Mouse (Mus musculus) lung, embryonic 14.5 days (tissue): Measurements from ENCODE around the gene Gm3402. TPM values are rescaled to one million over a fixed set of nuclear protein-coding genes. Genes with fewer than 3 reads are reported as not detected.
"Not testable (repeated sequence)": the region's sequence is repeated elsewhere in the genome, so short reads cannot be mapped to it uniquely, and the experiment has no call there.

Experiments used
- ATAC-seq: fragments of 200-750 bp; cut with Nextera tagmentation; 2 replicates; pipeline ENCODE4 v1.8.0; 2017; ENCODE audit warnings: mild to moderate bottlenecking, moderate TSS enrichment, moderate library complexity; ENCODE audit not compliant: insufficient read depth
- DNase-seq: peaks from one replicate; pipeline ENCODE4 v3.0.0-alpha.2; 2015
- H3K27ac ChIP-seq: fragments of 300-500 bp; sonication (generic); 2 replicates; pipeline ENCODE4 v1.5.1; 2014; ENCODE audit warnings: low read depth, mild to moderate bottlenecking, moderate library complexity
- H3K27me3 ChIP-seq: fragments of 300-500 bp; sonication (generic); 2 replicates; pipeline ENCODE4 v1.6.1; 2014; ENCODE audit warnings: low read length, control low read depth; ENCODE audit not compliant: insufficient read depth
- H3K36me3 ChIP-seq: fragments of 300-500 bp; sonication (generic); 2 replicates; pipeline ENCODE4 v1.6.1; 2014; ENCODE audit warnings: control low read depth; ENCODE audit not compliant: insufficient read depth
- H3K4me1 ChIP-seq: fragments of 300-500 bp; sonication (generic); 2 replicates; pipeline ENCODE4 v1.6.1; 2014; ENCODE audit warnings: antibody characterized with exemption, control low read depth; ENCODE audit not compliant: insufficient read depth
- H3K4me2 ChIP-seq: fragments of 300-500 bp; sonication (generic); 2 replicates; pipeline ENCODE4 v1.6.1; 2014; ENCODE audit warnings: mild to moderate bottlenecking
- H3K4me3 ChIP-seq: fragments of 300-500 bp; sonication (generic); 2 replicates; pipeline ENCODE4 v1.5.1; 2014; ENCODE audit warnings: low read depth, low read length
- H3K9ac ChIP-seq: fragments of 300-500 bp; sonication (generic); 2 replicates; pipeline ENCODE4 v1.6.1; 2014
- H3K9me3 ChIP-seq: fragments of 300-500 bp; sonication (generic); 2 replicates; pipeline ENCODE4 v1.6.1; 2016; ENCODE audit warnings: low read depth, low read length, control low read depth
- CTCF ChIP-seq: IDR thresholded peaks from 2 replicates; pipeline ENCODE4 v1.5.1; 2016; ENCODE audit warnings: antibody characterized with exemption, low read depth
- WGBS: fragments of 180-500 bp; shearing (Covaris S2); extraction: QIAGEN DNeasy Blood & Tissue Kit; methylation state at CpG from one replicate; pipeline ENCODE4 v1.1.7; 2014; 5-methylcytosine and 5-hydroxymethylcytosine counted together
- polyA plus RNA-seq: library from polyadenylated mRNA; unstranded; fragments of >200 nt; fragmentation: Nextera tagmentation; extraction: Ambion mirVana; gene quantifications from 2 replicates; pipeline ENCODE4 v1.2.1, GENCODE M21; 2014

The Gm3402 gene
- polyA plus RNA-seq, 1 experiment from 2014 or later: not detected

GRCm38 (mm10) chr5:146488959-146489358 is 25.0 kb upstream of the Gm3402 start:
- not testable (repeated sequence) for ATAC-seq, H3K4me2 ChIP-seq, H3K9ac ChIP-seq, DNase-seq, H3K36me3 ChIP-seq, H3K4me3 ChIP-seq, H3K9me3 ChIP-seq, H3K4me1 ChIP-seq, H3K27ac ChIP-seq, H3K27me3 ChIP-seq
- TF ChIP-seq CTCF: peak; percentile 47
- 10% methylated on average over 3 of the region's 4 CpGs for WGBS

- not testable (repeated sequence) for H3K36me3 ChIP-seq, H3K9ac ChIP-seq, DNase-seq, H3K27ac ChIP-seq, H3K4me3 ChIP-seq, H3K9me3 ChIP-seq, H3K4me1 ChIP-seq, ATAC-seq, H3K4me2 ChIP-seq, H3K27me3 ChIP-seq
- WGBS: no CpG with 5 or more reads among the region's 5 CpGs
These were observed 22.9 kb upstream of the Gm3402 start, which contains the start of gene Gm6370 for GRCm38 (mm10) chr5:146491063-146491462. Gm6370 (plus strand) TSS chr5:146491363.

GRCm38 (mm10) chr5:146502099-146502498 is 11.8 kb upstream of the Gm3402 start, which contains the start of gene 4930449I24Rik:
4930449I24Rik (plus strand) TSS chr5:146502399.
- not testable (repeated sequence) for H3K9me3 ChIP-seq, H3K4me3 ChIP-seq, H3K9ac ChIP-seq, H3K27ac ChIP-seq, H3K36me3 ChIP-seq, H3K4me2 ChIP-seq, H3K27me3 ChIP-seq, H3K4me1 ChIP-seq, DNase-seq, ATAC-seq
- WGBS: no CpG with 5 or more reads among the region's 5 CpGs

- H3K27ac ChIP-seq, H3K9ac ChIP-seq, H3K4me2 ChIP-seq, H3K9me3 ChIP-seq, H3K27me3 ChIP-seq, H3K36me3 ChIP-seq, H3K4me1 ChIP-seq, DNase-seq, ATAC-seq, H3K4me3 ChIP-seq: not testable (repeated sequence)
- 100% methylated on average over 1 of the region's 3 CpGs for WGBS
These were observed 11.6 kb downstream of the Gm3402 start, which contains the start of gene Gm3404 for GRCm38 (mm10) chr5:146525501-146525900. Gm3404 (plus strand) TSS chr5:146525801.

GRCm38 (mm10) chr5:146537347-146537746 is 23.4 kb downstream of the Gm3402 start, which contains the start of gene Gm3409:
Gm3409 (plus strand) TSS chr5:146537647.
- not testable (repeated sequence) for DNase-seq, H3K27me3 ChIP-seq, H3K4me1 ChIP-seq, ATAC-seq, H3K4me3 ChIP-seq, H3K9ac ChIP-seq, H3K36me3 ChIP-seq, H3K4me2 ChIP-seq, H3K27ac ChIP-seq, H3K9me3 ChIP-seq
- WGBS: 87% methylated on average over 3 of the region's 3 CpGs

GRCm38 (mm10) chr5:146555836-146556235 is 41.9 kb downstream of the Gm3402 start, which contains the start of gene Gm3415:
Gm3415 (plus strand) TSS chr5:146556136.
- WGBS: no CpG with 5 or more reads among the region's 3 CpGs
- not testable (repeated sequence) for H3K4me1 ChIP-seq, ATAC-seq, H3K4me3 ChIP-seq, H3K27ac ChIP-seq, DNase-seq, H3K9ac ChIP-seq, H3K27me3 ChIP-seq, H3K36me3 ChIP-seq, H3K9me3 ChIP-seq, H3K4me2 ChIP-seq

- 79% methylated on average over 1 of the region's 1 CpGs for WGBS
- no peak overlapping the region for H3K27ac ChIP-seq
These were observed 50.3 kb downstream of the Gm3402 start for GRCm38 (mm10) chr5:146564259-146564658.

More at GRCm38 (mm10) chr5:146564259-146564658, 50.3 kb downstream of the Gm3402 start:
- no peak overlapping the region for H3K4me3 ChIP-seq
- TF ChIP-seq CTCF: no peak
- ATAC-seq (no peak), DNase-seq (no peak)
- H3K27me3 ChIP-seq: no peaks in the 10 kb centered on the region
- H3K9me3 ChIP-seq: no peaks in the 10 kb centered on the region
- H3K36me3 ChIP-seq: no peaks in the 10 kb centered on the region
- no peaks in the 10 kb centered on the region for H3K4me1 ChIP-seq
- H3K4me2 ChIP-seq: no peak overlapping the region
- no peak overlapping the region for H3K9ac ChIP-seq

Other genes starting within 250 kb of the Gm3402 start
- 0.57 and 0.84 TPM in 2 replicates for gene Wasf3, start 129.1 kb upstream of the Gm3402 start, polyA plus RNA-seq
- gene Gm6408, start 32.2 kb upstream of the Gm3402 start, polyA plus RNA-seq: not detected in 2 replicates
- not detected in 2 replicates for gene Gm6370, start 22.8 kb upstream of the Gm3402 start, polyA plus RNA-seq
- not detected in 2 replicates for gene 4930449I24Rik, start 11.7 kb upstream of the Gm3402 start, polyA plus RNA-seq
- not detected in 2 replicates for gene Gm3404, start 11.7 kb downstream of the Gm3402 start, polyA plus RNA-seq
- gene Gm3409, start 23.5 kb downstream of the Gm3402 start, polyA plus RNA-seq: not detected in 2 replicates
- gene Gm3415, start 42.0 kb downstream of the Gm3402 start, polyA plus RNA-seq: not detected in 2 replicates
- gene Gpr12, start 71.1 kb downstream of the Gm3402 start, polyA plus RNA-seq: not detected in 2 replicates